Mouse (Mus musculus) limb, embryonic 13.5 days (tissue): Measurements from ENCODE around the gene Tdpoz4. TPM values are rescaled to one million over a fixed set of nuclear protein-coding genes. Genes with fewer than 3 reads are reported as not detected.
"Not testable (repeated sequence)": the region's sequence is repeated elsewhere in the genome, so short reads cannot be mapped to it uniquely, and the experiment has no call there.

Source experiments
- ATAC-seq: fragments of 200-750 bp; cut with Nextera tagmentation; 2 replicates; pipeline ENCODE4 v1.8.0; 2017; ENCODE audit warnings: low read depth, moderate number of reproducible peaks, moderate TSS enrichment; ENCODE audit not compliant: low FRiP score
- H3K27ac ChIP-seq: fragments of 300-500 bp; sonication (generic); 2 replicates; pipeline ENCODE4 v1.5.1; 2015; ENCODE audit warnings: inconsistent platforms, mild to moderate bottlenecking, moderate library complexity
- H3K27me3 ChIP-seq: fragments of 300-500 bp; sonication (generic); 2 replicates; pipeline ENCODE4 v1.6.1; 2015; ENCODE audit warnings: mild to moderate bottlenecking, inconsistent platforms
- H3K36me3 ChIP-seq: fragments of 300-500 bp; sonication (generic); 2 replicates; pipeline ENCODE4 v1.6.1; 2015; ENCODE audit warnings: inconsistent platforms, mild to moderate bottlenecking, moderate library complexity
- H3K4me1 ChIP-seq: fragments of 300-500 bp; sonication (generic); 2 replicates; pipeline ENCODE4 v1.6.1; 2015; ENCODE audit warnings: inconsistent platforms
- H3K4me2 ChIP-seq: fragments of 300-500 bp; sonication (generic); replicated peaks from 2 replicates; pipeline ENCODE4 v1.6.1; 2015; ENCODE audit warnings: inconsistent platforms, mild to moderate bottlenecking, moderate library complexity
- H3K4me3 ChIP-seq: fragments of 300-500 bp; sonication (generic); 2 replicates; pipeline ENCODE4 v1.5.1; 2015; ENCODE audit warnings: moderate library complexity, mild to moderate bottlenecking, inconsistent platforms
- H3K9ac ChIP-seq: fragments of 300-500 bp; sonication (generic); 2 replicates; pipeline ENCODE4 v1.6.1; 2015; ENCODE audit warnings: mild to moderate bottlenecking, inconsistent platforms
- H3K9me3 ChIP-seq: fragments of 300-500 bp; sonication (generic); 2 replicates; pipeline ENCODE4 v1.6.1; 2016; ENCODE audit warnings: inconsistent platforms
- WGBS: fragments of 180-500 bp; shearing (Covaris S2); methylation state at CpG from one replicate; pipeline ENCODE4 v1.1.7; 2015; 5-methylcytosine and 5-hydroxymethylcytosine counted together
- polyA plus RNA-seq: library from polyadenylated mRNA; unstranded; fragments of >200 nt; fragmentation: Nextera tagmentation; extraction: Ambion mirVana; gene quantifications from 2 replicates; pipeline ENCODE4 v1.2.1, GENCODE M21; 2015

Tdpoz4 gene
- not detected in 2 replicates for polyA plus RNA-seq

GRCm38 (mm10) chr3:93796098-93796497, at the start of gene Tdpoz4:
Gene Tdpoz4 (plus strand): TSS chr3:93796398.
- not testable (repeated sequence) for H3K9ac ChIP-seq, ATAC-seq, H3K4me2 ChIP-seq, H3K4me3 ChIP-seq, H3K27me3 ChIP-seq, H3K27ac ChIP-seq, H3K4me1 ChIP-seq, H3K9me3 ChIP-seq, H3K36me3 ChIP-seq

- H3K4me2 ChIP-seq, H3K36me3 ChIP-seq, ATAC-seq, H3K9me3 ChIP-seq, H3K27me3 ChIP-seq, H3K4me3 ChIP-seq, H3K9ac ChIP-seq, H3K4me1 ChIP-seq, H3K27ac ChIP-seq: not testable (repeated sequence)
- 90% methylated on average over 18 of the region's 18 CpGs for WGBS
Measured at GRCm38 (mm10) chr3:93754022-93754421, 42.2 kb upstream of the Tdpoz4 start.

- H3K4me2 ChIP-seq = not testable (repeated sequence)
Measured at GRCm38 (mm10) chr3:93772700-93773099, 23.5 kb upstream of the Tdpoz4 start, which contains the start of gene Gm5773. Gene Gm5773 (plus strand): TSS chr3:93773000.

GRCm38 (mm10) chr3:93813341-93813740, 17.1 kb downstream of the Tdpoz4 start:
- H3K4me2 ChIP-seq, H3K27ac ChIP-seq, H3K9ac ChIP-seq, H3K36me3 ChIP-seq, ATAC-seq, H3K4me3 ChIP-seq, H3K27me3 ChIP-seq, H3K9me3 ChIP-seq, H3K4me1 ChIP-seq: not testable (repeated sequence)

More at GRCm38 (mm10) chr3:93772700-93773099, 23.5 kb upstream of the Tdpoz4 start, which contains the start of gene Gm5773:
- not testable (repeated sequence) for H3K4me3 ChIP-seq, ATAC-seq, H3K9me3 ChIP-seq, H3K27ac ChIP-seq, H3K9ac ChIP-seq, H3K36me3 ChIP-seq, H3K27me3 ChIP-seq, H3K4me1 ChIP-seq
- 80% methylated on average over 1 of the region's 1 CpGs for WGBS

GRCm38 (mm10) chr3:93825720-93826119, 29.5 kb downstream of the Tdpoz4 start, which contains the start of gene Tdpoz3:
Gene Tdpoz3 (plus strand): TSS chr3:93826020.
- WGBS = 78% methylated on average over 1 of the region's 1 CpGs

More at GRCm38 (mm10) chr3:93825720-93826119, 29.5 kb downstream of the Tdpoz4 start, which contains the start of gene Tdpoz3:
- H3K27me3 ChIP-seq, H3K4me3 ChIP-seq, H3K4me2 ChIP-seq, H3K9me3 ChIP-seq, H3K9ac ChIP-seq, H3K36me3 ChIP-seq, H3K4me1 ChIP-seq, ATAC-seq, H3K27ac ChIP-seq: not testable (repeated sequence)

Other genes starting within 250 kb of the Tdpoz4 start
- gene S100a10, start 241.3 kb upstream of the Tdpoz4 start, polyA plus RNA-seq = 345 and 367 TPM in 2 replicates
- not detected in 2 replicates for gene Tdpoz2, start 143.7 kb upstream of the Tdpoz4 start, polyA plus RNA-seq
- gene Tdpoz1, start 120.1 kb upstream of the Tdpoz4 start, polyA plus RNA-seq = not detected in 2 replicates
- not detected in 2 replicates for gene Gm37596, start 103.3 kb upstream of the Tdpoz4 start, polyA plus RNA-seq
- gene Gm5773, start 23.4 kb upstream of the Tdpoz4 start, polyA plus RNA-seq = not detected in 2 replicates
- not detected in 2 replicates for gene Tdpoz3, start 29.6 kb downstream of the Tdpoz4 start, polyA plus RNA-seq
- not detected in 2 replicates for gene Gm9117, start 147.1 kb downstream of the Tdpoz4 start, polyA plus RNA-seq
- not detected in 2 replicates for gene Tdpoz5, start 164.9 kb downstream of the Tdpoz4 start, polyA plus RNA-seq